Mouse (Mus musculus): ENCODE data around the gene Ttll5. TPM values are rescaled to one million over a fixed set of nuclear protein-coding genes. Genes with fewer than 3 reads are reported as not detected.

Ttll5 gene
- total and polyA plus RNA-seq, 2 experiments from 2014 or later = 10.4 to 23.9 TPM

GRCm38 (mm10) chr12:85969571-85969970 lies 145.1 kb downstream of the Ttll5 start:
- ATAC-seq = no peak
- 60% methylated on average over 5 of the region's 5 CpGs for WGBS
- Histone ChIP-seq H3K9me3 (ENCODE audit: low read length) (no peaks in the 10 kb centered on the region), H3K27ac (no peak overlapping the region), H3K27me3 (ENCODE audit: insufficient read depth, low read length) (no peaks in the 10 kb centered on the region), H3K4me1 (ENCODE audit: insufficient read depth, low read length) (peaks cover 7% of the 10 kb centered on the region; the same call in 1 of the 2 replicates), H3K4me3 (ENCODE audit: low read length) (no peak overlapping the region), H3K4me2 (ENCODE audit: low read depth, low read length) (no peak overlapping the region), H3K36me3 (ENCODE audit: insufficient read depth, low read length) (no peaks in the 10 kb centered on the region), H3K9ac (replicated peaks; ENCODE audit: low read length) (no peak overlapping the region)
- TF ChIP-seq CTCF (IDR thresholded peaks at IDR 0.05; ENCODE audit: low read depth) = no peak
- DNase-seq (ENCODE audit: low spot score) = no peak

- no peak for ATAC-seq
- Histone ChIP-seq H3K4me1 (ENCODE audit: insufficient read depth, low read length) (peaks cover 7% of the 10 kb centered on the region; the same call in 1 of the 2 replicates), H3K27me3 (ENCODE audit: insufficient read depth, low read length) (no peaks in the 10 kb centered on the region), H3K36me3 (ENCODE audit: insufficient read depth, low read length) (no peaks in the 10 kb centered on the region), H3K4me2 (ENCODE audit: low read depth, low read length) (no peak overlapping the region), H3K9ac (replicated peaks; ENCODE audit: low read length) (no peak overlapping the region), H3K4me3 (ENCODE audit: low read length) (no peak overlapping the region), H3K27ac (no peak overlapping the region; the same call in 1 of the 2 replicates), H3K9me3 (ENCODE audit: low read length) (no peaks in the 10 kb centered on the region)
- DNase-seq (ENCODE audit: low spot score) = peak; percentile 19
- 44% methylated on average over 5 of the region's 5 CpGs for WGBS
- no peak for TF ChIP-seq CTCF (IDR thresholded peaks at IDR 0.05; ENCODE audit: low read depth)
Measured at GRCm38 (mm10) chr12:85970191-85970590, 145.7 kb downstream of the Ttll5 start.

- whole genome bisulfite sequencing = 44% methylated on average over 2 of the region's 2 CpGs
- Histone ChIP-seq H3K9ac (replicated peaks; ENCODE audit: low read length) (no peak overlapping the region), H3K27me3 (ENCODE audit: insufficient read depth, low read length) (no peaks in the 10 kb centered on the region), H3K4me3 (ENCODE audit: low read length) (no peak overlapping the region), H3K4me2 (ENCODE audit: low read depth, low read length) (no peak overlapping the region), H3K36me3 (ENCODE audit: insufficient read depth, low read length) (no peaks in the 10 kb centered on the region), H3K4me1 (ENCODE audit: insufficient read depth, low read length) (peaks cover 7% of the 10 kb centered on the region; the same call in 1 of the 2 replicates), H3K27ac (peak overlapping the region; percentile 20; the same call in 1 of the 2 replicates), H3K9me3 (ENCODE audit: low read length) (no peaks in the 10 kb centered on the region)
- ATAC-seq = no peak
- DNase-seq (ENCODE audit: low spot score) = no peak
- no peak for TF ChIP-seq CTCF (IDR thresholded peaks at IDR 0.05; ENCODE audit: low read depth)
Measured at GRCm38 (mm10) chr12:85970803-85971202, 146.3 kb downstream of the Ttll5 start.

DNA sequence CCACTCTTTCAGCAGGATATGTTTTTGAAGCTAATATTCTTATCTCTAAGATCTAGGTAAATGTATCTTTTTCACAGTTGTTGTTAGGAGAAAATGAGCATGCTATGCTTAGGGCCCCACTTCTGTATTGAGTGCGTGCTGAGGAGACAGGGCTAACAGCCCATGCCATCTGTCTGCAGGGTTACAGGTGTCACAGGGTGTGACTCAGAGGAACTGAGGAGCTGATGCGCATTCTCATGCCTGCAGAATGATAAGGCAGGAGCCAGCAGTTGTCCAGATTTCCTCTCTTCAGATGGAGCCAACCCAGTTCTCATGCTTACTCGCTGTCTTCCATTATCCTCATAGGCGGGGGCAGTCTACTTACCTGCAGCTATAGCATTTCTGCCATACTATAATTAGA lies 147.2 kb downstream of the Ttll5 start:
- Histone ChIP-seq H3K4me1 (ENCODE audit: insufficient read depth, low read length) (peaks cover 7% of the 10 kb centered on the region; the same call in 1 of the 2 replicates), H3K27me3 (ENCODE audit: insufficient read depth, low read length) (no peaks in the 10 kb centered on the region), H3K27ac (no peak overlapping the region), H3K36me3 (ENCODE audit: insufficient read depth, low read length) (no peaks in the 10 kb centered on the region), H3K9me3 (ENCODE audit: low read length) (no peaks in the 10 kb centered on the region), H3K4me3 (ENCODE audit: low read length) (no peak overlapping the region), H3K4me2 (ENCODE audit: low read depth, low read length) (no peak overlapping the region), H3K9ac (replicated peaks; ENCODE audit: low read length) (no peak overlapping the region)
- 78% methylated on average over 4 of the region's 4 CpGs for WGBS
- DNase-seq (ENCODE audit: low spot score) = no peak
- TF ChIP-seq CTCF (IDR thresholded peaks at IDR 0.05; ENCODE audit: low read depth) = no peak
- ATAC-seq = no peak

DNA sequence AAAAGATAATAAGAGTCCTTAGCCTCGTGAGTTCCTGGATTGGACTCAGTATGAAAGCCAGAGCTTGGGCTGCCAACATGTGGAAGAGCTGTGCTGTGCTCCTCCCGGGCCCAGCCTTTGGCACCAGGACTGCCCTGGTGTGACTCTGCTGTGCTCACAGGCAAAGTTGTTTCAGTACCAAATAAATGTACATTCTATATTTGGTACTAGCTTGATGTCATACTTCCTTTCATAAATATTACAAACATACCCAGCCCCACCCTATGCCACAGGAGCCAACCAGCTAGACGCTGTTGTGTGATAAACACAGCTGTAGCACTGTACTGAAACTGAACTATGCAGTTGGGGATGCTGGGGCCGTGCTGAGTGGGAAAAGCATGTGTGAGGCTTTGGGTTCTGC lies 149.1 kb downstream of the Ttll5 start:
- Histone ChIP-seq H3K9ac (replicated peaks; ENCODE audit: low read length) (no peak overlapping the region), H3K9me3 (ENCODE audit: low read length) (no peaks in the 10 kb centered on the region), H3K36me3 (ENCODE audit: insufficient read depth, low read length) (no peaks in the 10 kb centered on the region), H3K4me2 (ENCODE audit: low read depth, low read length) (no peak overlapping the region), H3K4me1 (ENCODE audit: insufficient read depth, low read length) (peaks cover 7% of the 10 kb centered on the region; the same call in 1 of the 2 replicates), H3K4me3 (ENCODE audit: low read length) (no peak overlapping the region), H3K27me3 (ENCODE audit: insufficient read depth, low read length) (no peaks in the 10 kb centered on the region), H3K27ac (no peak overlapping the region)
- WGBS = 58% methylated on average over 4 of the region's 4 CpGs
- DNase-seq (ENCODE audit: low spot score) (no peak), ATAC-seq (no peak)
- TF ChIP-seq CTCF (IDR thresholded peaks at IDR 0.05; ENCODE audit: low read depth) = no peak

DNA sequence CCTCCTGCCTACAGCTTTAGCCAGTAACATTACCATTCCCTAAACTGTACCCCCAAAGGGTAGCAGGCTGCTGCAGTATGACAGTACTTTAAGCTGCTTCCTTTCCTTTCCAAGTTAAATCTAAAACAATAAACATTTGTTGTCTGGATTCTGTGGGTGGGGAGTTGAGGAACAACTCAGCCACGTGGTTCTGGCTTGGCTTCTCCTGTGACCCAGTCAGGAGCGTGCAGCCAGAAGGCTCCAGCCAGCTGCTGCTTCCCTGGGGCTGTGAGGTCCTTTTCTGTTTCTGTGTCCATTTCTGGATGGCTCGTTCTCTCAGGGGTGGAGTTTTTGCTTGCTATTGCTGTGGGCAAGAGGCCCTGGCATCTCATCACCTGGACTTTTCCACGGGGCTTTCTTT lies 149.6 kb downstream of the Ttll5 start:
- no peak for TF ChIP-seq CTCF (IDR thresholded peaks at IDR 0.05; ENCODE audit: low read depth)
- DNase-seq (ENCODE audit: low spot score) (no peak), ATAC-seq (0 out of 2 replicates have a peak, but pooled peaks have one; percentile 40)
- Histone ChIP-seq H3K4me2 (ENCODE audit: low read depth, low read length) (no peak overlapping the region), H3K9ac (replicated peaks; ENCODE audit: low read length) (no peak overlapping the region), H3K27ac (no peak overlapping the region), H3K4me1 (ENCODE audit: insufficient read depth, low read length) (peaks cover 7% of the 10 kb centered on the region; the same call in 1 of the 2 replicates), H3K4me3 (ENCODE audit: low read length) (no peak overlapping the region), H3K9me3 (ENCODE audit: low read length) (no peaks in the 10 kb centered on the region), H3K27me3 (ENCODE audit: insufficient read depth, low read length) (no peaks in the 10 kb centered on the region), H3K36me3 (ENCODE audit: insufficient read depth, low read length) (no peaks in the 10 kb centered on the region)
- WGBS = 37% methylated on average over 4 of the region's 4 CpGs

- Histone ChIP-seq H3K27ac (no peak overlapping the region), H3K36me3 (ENCODE audit: insufficient read depth, low read length) (no peaks in the 10 kb centered on the region)
Measured at GRCm38 (mm10) chr12:85979996-85980395, 155.5 kb downstream of the Ttll5 start.

More at GRCm38 (mm10) chr12:85979996-85980395, 155.5 kb downstream of the Ttll5 start:
- WGBS = 65% methylated on average over 5 of the region's 5 CpGs
- Histone ChIP-seq H3K9ac (replicated peaks; ENCODE audit: low read length) (no peak overlapping the region), H3K4me1 (ENCODE audit: insufficient read depth, low read length) (peaks cover 2% of the 10 kb centered on the region; the same call in 1 of the 2 replicates), H3K27me3 (ENCODE audit: insufficient read depth, low read length) (no peaks in the 10 kb centered on the region), H3K4me3 (ENCODE audit: low read length) (no peak overlapping the region), H3K9me3 (ENCODE audit: low read length) (no peaks in the 10 kb centered on the region), H3K4me2 (ENCODE audit: low read depth, low read length) (no peak overlapping the region)
- DNase-seq (ENCODE audit: low spot score) (no peak), ATAC-seq (no peak)
- no peak for TF ChIP-seq CTCF (IDR thresholded peaks at IDR 0.05; ENCODE audit: low read depth)

All from hindbrain, postnatal 0 days (tissue).